Mouse (Mus musculus): Measurements from ENCODE around the gene Brf1. TPM values are rescaled to one million over a fixed set of nuclear protein-coding genes. Genes with fewer than 3 reads are reported as not detected.

Gene Brf1
- polyA plus RNA-seq, 1 experiment from 2014 or later, result 61.7 TPM

DNA sequence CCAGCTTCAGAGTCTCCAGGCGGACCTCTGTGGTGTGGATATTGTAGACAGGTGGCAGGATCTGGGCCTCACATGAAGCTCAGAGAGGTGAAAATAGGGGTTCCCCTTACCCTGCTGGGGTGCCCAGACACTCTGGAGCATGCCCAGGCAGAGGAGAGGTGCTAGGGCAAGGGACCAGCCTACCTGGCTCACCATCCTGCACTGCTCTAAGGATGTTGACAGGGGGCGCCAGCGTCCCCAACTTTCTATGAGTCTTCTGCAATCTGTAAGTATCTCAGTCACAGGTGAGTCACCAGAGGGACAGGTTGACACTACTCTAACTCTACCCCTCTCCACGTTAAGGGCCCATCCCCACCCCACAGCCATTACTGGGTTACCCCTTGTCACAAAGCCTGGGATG is 53.2 kb downstream of the Brf1 start:
- H3K27ac ChIP-seq, result peak overlapping the region; percentile 43; the same call in 1 of the 2 replicates
- WGBS, result 18% methylated on average over 4 of the region's 4 CpGs
- peaks cover 28% of the 10 kb centered on the region for H3K4me1 ChIP-seq
- H3K4me3 ChIP-seq, result no peak overlapping the region
- no peak overlapping the region for H3K4me2 ChIP-seq
- H3K9me3 ChIP-seq, result no peaks in the 10 kb centered on the region
- H3K36me3 ChIP-seq, result no peaks in the 10 kb centered on the region
- no peaks in the 10 kb centered on the region for H3K27me3 ChIP-seq
- ATAC-seq (ENCODE audit: insufficient number of reproducible peaks, low FRiP score, low TSS enrichment, low read depth), result no peak
- H3K9ac ChIP-seq, result no peak overlapping the region

DNA sequence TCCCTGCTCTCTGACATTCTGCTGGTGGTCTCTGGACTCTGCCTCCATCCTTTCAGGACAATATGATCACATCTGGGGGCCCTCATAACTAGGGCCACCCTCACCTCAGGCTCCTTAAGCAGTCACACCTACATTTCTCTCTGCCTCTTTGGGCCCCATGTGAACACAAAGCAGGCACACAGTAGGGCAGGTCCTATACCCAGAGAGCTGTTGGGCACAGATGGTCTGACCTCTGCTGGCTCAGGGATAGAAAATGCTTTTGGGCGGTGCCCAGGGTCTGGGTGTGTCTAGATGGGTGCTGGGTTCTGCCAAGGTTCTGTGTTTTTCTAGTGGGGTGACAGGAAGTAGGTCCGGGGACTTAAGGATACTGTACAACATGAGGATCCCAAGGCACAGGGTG is 56.8 kb downstream of the Brf1 start:
- no peak overlapping the region for H3K27ac ChIP-seq
- peaks cover 24% of the 10 kb centered on the region for H3K4me1 ChIP-seq
- H3K36me3 ChIP-seq, result no peaks in the 10 kb centered on the region
- H3K27me3 ChIP-seq, result no peaks in the 10 kb centered on the region
- H3K9ac ChIP-seq, result no peak overlapping the region
- H3K4me2 ChIP-seq, result no peak overlapping the region
- H3K9me3 ChIP-seq, result no peaks in the 10 kb centered on the region
- no peak overlapping the region for H3K4me3 ChIP-seq
- no peak for ATAC-seq (ENCODE audit: insufficient number of reproducible peaks, low FRiP score, low TSS enrichment, low read depth)
- 83% methylated on average over 2 of the region's 2 CpGs for whole genome bisulfite sequencing

DNA sequence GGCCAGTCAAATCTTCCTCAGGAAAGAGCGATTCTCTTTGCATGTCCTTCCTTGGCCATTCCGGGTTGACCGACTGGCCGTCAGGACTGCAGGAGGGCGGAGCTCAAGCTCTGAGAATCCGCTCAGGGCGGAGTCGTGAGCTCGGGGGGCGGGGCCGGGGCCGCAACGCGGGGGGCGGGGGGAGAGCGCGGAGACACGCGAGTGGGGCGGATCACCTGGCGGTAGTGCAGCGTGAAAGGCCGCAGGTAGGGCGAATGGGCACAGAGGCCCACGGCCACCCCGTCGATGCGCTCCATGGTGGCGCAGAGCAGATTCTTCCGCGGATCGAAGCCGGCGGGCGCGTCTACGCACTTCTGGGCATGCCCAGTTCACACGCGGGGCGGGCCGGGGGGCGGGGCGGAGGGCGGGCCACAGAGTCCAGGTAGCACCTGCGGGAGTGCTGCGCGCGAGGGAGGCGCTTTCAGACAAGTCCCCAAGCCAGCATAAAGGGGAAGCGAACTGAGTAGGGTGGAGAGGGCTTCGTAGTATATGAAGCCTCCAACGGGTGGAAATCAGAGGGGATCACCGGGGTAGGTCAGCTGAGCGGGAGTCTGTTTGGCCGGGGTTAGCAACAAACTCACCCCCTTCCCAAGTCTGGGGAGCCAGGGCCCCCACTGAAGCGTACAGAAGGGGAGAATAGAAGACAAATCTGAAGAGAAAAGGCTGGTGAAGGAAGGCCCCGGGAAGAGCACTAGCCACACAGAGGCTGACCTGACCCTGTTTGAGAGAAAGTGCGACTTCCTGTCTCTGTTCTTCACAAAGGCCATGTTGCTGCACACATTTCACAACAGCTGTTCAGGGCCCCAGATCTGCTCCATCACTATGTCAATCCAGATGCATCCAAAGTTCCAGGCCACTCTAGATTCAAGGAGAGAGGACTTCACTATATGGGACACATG is 58.5 kb downstream of the Brf1 start, which contains the start of gene Nudt14:
Nudt14 (minus strand) TSS at position 349 of the 938 bp plus-strand sequence.
- peak; percentile 58; the same call in 1 of the 2 replicates for ATAC-seq (ENCODE audit: insufficient number of reproducible peaks, low FRiP score, low TSS enrichment, low read depth)

DNA sequence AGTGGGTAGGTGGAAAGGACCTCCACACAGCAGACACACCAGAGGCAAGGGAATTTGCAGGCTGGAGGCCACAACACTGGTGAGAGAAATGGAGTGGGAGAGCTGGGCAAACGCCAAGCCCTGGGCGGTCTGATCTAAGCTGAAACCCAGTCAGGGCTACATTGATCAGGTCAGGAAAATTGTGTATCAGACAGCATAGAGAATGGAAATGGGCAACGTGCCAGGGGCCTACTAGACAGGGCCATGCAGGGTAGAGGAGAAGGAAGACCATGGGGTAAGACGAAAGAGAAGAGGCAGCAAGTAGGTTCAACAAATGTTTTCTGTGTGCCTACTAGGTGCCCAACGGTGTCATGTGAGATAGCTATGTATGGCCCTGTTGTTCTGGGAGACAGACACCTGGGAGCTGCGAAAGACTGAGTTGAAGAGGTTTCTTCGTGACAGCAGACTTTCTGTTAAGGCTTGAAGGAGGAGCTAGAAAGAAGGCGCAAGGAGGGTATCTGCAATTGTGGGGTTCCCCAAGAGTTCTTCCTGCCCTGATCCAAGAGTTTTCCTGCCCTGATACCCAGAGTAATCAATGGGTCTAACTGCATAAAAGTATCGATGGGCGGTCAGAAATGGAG is 59.2 kb downstream of the Brf1 start:
- 38% methylated on average over 10 of the region's 10 CpGs for WGBS
- Histone ChIP-seq H3K36me3 (no peaks in the 10 kb centered on the region), H3K4me3 (peak overlapping the region; percentile 80), H3K4me2 (peak overlapping the region; percentile 74), H3K27ac (peak overlapping the region; percentile 88), H3K9me3 (no peaks in the 10 kb centered on the region), H3K4me1 (peaks cover 33% of the 10 kb centered on the region), H3K9ac (peak overlapping the region; percentile 66), H3K27me3 (no peaks in the 10 kb centered on the region)
- no peak for ATAC-seq (ENCODE audit: insufficient number of reproducible peaks, low FRiP score, low TSS enrichment, low read depth)

More for the DNA sequence above, 58.5 kb downstream of the Brf1 start, which contains the start of gene Nudt14:
- Histone ChIP-seq H3K27ac (peak within 1 kb of the TSS; percentile 88), H3K4me3 (peak within 1 kb of the TSS; percentile 80), H3K4me1 (peaks cover 33% of the 10 kb centered on the region), H3K27me3 (no peaks in the 10 kb centered on the region), H3K9ac (peak within 1 kb of the TSS; percentile 66), H3K9me3 (no peaks in the 10 kb centered on the region), H3K36me3 (no peaks in the 10 kb centered on the region), H3K4me2 (peak within 1 kb of the TSS; percentile 74)
- WGBS, result 2% methylated on average over 58 of the region's 58 CpGs

DNA sequence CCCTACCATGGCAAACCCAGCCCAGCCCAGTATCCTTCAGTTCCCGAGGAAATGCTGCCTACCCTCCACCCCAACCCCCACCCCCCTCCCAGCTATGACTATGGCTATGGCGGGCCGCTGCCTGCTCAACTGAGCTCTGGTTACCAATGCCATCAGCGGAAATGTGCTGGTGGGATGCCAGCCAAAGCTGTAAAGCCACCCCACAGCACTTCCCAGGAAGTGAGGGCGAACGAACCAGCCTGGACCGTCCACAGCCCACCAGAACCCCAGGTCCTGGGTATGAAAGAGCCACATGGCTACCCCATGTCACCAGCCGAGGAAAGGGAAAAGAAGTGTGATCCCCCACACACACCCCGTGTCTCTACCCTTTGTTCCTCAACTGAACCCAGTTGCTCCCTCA is 59.8 kb downstream of the Brf1 start:
- Histone ChIP-seq H3K4me3 (no peak overlapping the region), H3K4me2 (peak overlapping the region; percentile 74; the same call in 1 of the 2 replicates), H3K9me3 (no peaks in the 10 kb centered on the region), H3K27ac (0 out of 2 replicates have a peak overlapping the region, but pooled peaks have one; percentile 17), H3K4me1 (peaks cover 33% of the 10 kb centered on the region), H3K9ac (no peak overlapping the region), H3K36me3 (no peaks in the 10 kb centered on the region), H3K27me3 (no peaks in the 10 kb centered on the region)
- 61% methylated on average over 9 of the region's 9 CpGs for WGBS
- ATAC-seq (ENCODE audit: insufficient number of reproducible peaks, low FRiP score, low TSS enrichment, low read depth), result no peak

DNA sequence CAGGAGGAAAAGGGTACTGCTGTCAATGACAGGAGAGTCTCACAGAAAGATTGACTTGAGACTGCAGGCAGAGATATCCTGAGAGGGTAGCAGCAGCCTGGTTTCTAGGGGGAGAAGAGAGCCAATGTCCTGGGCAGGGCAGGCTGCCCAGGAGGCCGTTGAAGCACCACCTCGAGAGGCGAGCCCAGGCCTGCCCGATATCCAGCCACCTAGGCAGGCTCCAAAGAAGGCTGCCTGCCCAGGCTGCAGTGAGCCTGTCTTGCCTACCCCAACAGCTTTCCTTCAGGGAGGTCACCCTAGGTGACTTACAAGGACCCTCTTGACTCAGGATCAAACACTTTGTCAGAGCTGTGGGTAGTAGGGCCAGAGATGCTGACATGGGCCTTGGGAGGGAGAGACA is 60.3 kb downstream of the Brf1 start:
- no peak overlapping the region for H3K4me3 ChIP-seq
- WGBS, result 79% methylated on average over 4 of the region's 4 CpGs
- H3K27me3 ChIP-seq, result no peaks in the 10 kb centered on the region
- no peak overlapping the region for H3K9ac ChIP-seq
- H3K27ac ChIP-seq, result 0 out of 2 replicates have a peak overlapping the region, but pooled peaks have one; percentile 17
- H3K9me3 ChIP-seq, result no peaks in the 10 kb centered on the region
- peaks cover 33% of the 10 kb centered on the region for H3K4me1 ChIP-seq
- H3K36me3 ChIP-seq, result no peaks in the 10 kb centered on the region
- H3K4me2 ChIP-seq, result no peak overlapping the region
- ATAC-seq (ENCODE audit: insufficient number of reproducible peaks, low FRiP score, low TSS enrichment, low read depth), result no peak

DNA sequence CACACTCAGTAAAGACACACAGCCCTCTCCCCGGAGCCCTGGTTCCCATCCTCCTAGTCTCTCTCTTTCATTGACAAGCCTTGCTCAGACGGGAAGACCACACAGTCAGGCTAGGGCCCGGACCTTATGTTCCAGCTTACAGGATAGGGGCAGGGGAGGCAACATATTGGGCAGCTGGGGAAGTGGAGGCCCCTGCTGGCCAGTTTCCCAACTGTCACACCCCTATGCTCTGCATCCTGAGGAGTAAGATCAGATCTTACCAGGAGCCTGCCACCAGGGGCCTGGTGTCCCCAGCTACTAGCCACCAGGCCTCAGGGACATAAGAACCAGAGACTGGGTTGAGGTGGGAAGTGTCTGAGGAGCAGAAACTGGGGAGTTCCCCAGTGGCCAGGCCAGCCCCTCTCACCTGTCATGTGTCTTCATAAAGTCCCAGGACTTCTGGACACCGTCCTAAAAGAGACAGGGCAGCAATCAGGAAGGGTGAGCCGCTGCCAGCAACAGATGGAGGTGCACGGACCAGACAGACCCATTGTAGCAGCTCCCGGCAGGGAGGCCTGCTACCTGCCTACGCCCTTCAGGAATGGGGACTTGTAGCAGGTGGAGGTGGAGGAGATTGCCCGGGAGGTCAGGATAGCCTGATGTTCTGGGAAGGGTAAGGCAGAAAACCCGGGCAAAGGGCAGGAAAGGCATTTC is 61.5 kb downstream of the Brf1 start:
- ATAC-seq (ENCODE audit: insufficient number of reproducible peaks, low FRiP score, low TSS enrichment, low read depth), result no peak

DNA sequence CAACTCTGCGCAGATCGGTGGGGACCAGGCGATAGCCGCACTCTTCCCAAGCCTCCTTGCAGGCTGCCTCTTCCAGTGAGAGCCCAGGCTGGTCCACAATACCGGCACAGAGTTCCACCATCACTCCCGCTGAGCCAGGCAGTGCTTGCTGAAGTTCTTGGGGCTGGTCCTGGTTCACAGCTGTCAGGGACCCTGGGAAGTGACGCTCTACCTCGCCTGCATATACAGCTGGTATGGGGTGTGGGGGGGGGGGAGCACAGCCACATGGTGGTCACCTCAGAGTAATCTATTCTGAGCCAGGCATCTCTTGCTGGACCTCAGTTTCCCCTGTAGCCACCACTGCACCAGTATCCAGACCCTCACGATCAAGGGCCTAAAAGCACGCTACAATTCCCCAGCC is 62.1 kb downstream of the Brf1 start:
- Histone ChIP-seq H3K4me2 (no peak overlapping the region), H3K36me3 (no peaks in the 10 kb centered on the region), H3K4me1 (peaks cover 33% of the 10 kb centered on the region), H3K9me3 (no peaks in the 10 kb centered on the region), H3K4me3 (no peak overlapping the region), H3K9ac (no peak overlapping the region), H3K27me3 (no peaks in the 10 kb centered on the region), H3K27ac (no peak overlapping the region)
- no peak for ATAC-seq (ENCODE audit: insufficient number of reproducible peaks, low FRiP score, low TSS enrichment, low read depth)
- WGBS, result 71% methylated on average over 10 of the region's 10 CpGs

More for the DNA sequence above, 61.5 kb downstream of the Brf1 start:
- Histone ChIP-seq H3K4me2 (no peak overlapping the region), H3K27me3 (no peaks in the 10 kb centered on the region), H3K4me3 (no peak overlapping the region), H3K9ac (no peak overlapping the region), H3K27ac (no peak overlapping the region), H3K9me3 (no peaks in the 10 kb centered on the region), H3K36me3 (no peaks in the 10 kb centered on the region), H3K4me1 (peaks cover 33% of the 10 kb centered on the region)
- 60% methylated on average over 10 of the region's 10 CpGs for WGBS

DNA sequence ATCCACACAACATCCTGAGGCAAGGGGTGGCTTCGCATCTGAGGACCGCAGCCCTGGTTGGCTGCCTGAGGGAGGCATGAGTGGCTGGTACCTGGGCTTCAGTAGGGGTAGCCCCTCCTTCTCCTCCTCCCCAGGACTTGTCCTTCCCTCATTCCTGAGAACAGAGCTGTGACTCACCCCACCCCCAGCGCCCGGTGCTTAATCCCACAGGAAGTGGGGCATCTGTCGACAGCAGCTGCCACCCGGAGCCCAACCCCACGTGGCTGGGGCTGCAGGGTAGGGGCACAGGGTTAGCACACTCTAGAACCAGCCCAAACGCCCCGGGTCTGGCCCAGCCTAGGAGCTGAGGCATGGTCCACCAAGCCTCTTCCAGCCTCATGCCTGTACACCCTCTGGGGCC is 62.6 kb downstream of the Brf1 start:
- no peak overlapping the region for H3K4me3 ChIP-seq
- H3K9me3 ChIP-seq, result no peaks in the 10 kb centered on the region
- H3K4me2 ChIP-seq, result no peak overlapping the region
- WGBS, result 20% methylated on average over 9 of the region's 9 CpGs
- H3K27ac ChIP-seq, result no peak overlapping the region
- peaks cover 37% of the 10 kb centered on the region for H3K4me1 ChIP-seq
- no peak; the same call in 1 of the 2 replicates for ATAC-seq (ENCODE audit: insufficient number of reproducible peaks, low FRiP score, low TSS enrichment, low read depth)
- 0 out of 2 replicates have a peak, but pooled peaks cover under 1% of the 10 kb centered on the region for H3K27me3 ChIP-seq
- no peaks in the 10 kb centered on the region for H3K36me3 ChIP-seq
- no peak overlapping the region for H3K9ac ChIP-seq

DNA sequence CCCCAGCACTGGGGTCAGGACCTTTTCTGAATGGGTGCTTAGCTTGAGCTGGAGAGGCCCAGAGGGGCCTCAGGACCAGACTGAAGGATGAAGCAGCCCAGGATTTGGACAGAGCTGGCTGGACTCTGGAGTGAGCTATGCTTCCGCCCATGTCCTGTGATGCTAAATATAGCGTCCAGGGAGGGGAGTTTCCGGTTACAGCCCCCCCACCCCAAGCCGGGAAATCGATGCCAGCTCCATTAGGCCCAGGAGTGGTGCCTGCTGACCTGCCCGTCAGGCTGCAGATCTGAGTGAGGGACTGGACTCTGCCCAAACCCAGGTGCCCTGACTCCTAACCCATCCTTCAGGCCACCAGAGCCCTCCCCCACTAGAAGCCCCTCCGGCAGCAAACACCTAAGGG is 67.9 kb downstream of the Brf1 start:
- ATAC-seq (ENCODE audit: insufficient number of reproducible peaks, low FRiP score, low TSS enrichment, low read depth), result no peak
- Histone ChIP-seq H3K4me3 (no peak overlapping the region), H3K27ac (no peak overlapping the region), H3K4me2 (no peak overlapping the region), H3K9ac (no peak overlapping the region), H3K36me3 (no peaks in the 10 kb centered on the region), H3K4me1 (peaks cover 38% of the 10 kb centered on the region), H3K9me3 (no peaks in the 10 kb centered on the region), H3K27me3 (peaks cover 51% of the 10 kb centered on the region)
- 40% methylated on average over 7 of the region's 7 CpGs for WGBS

DNA sequence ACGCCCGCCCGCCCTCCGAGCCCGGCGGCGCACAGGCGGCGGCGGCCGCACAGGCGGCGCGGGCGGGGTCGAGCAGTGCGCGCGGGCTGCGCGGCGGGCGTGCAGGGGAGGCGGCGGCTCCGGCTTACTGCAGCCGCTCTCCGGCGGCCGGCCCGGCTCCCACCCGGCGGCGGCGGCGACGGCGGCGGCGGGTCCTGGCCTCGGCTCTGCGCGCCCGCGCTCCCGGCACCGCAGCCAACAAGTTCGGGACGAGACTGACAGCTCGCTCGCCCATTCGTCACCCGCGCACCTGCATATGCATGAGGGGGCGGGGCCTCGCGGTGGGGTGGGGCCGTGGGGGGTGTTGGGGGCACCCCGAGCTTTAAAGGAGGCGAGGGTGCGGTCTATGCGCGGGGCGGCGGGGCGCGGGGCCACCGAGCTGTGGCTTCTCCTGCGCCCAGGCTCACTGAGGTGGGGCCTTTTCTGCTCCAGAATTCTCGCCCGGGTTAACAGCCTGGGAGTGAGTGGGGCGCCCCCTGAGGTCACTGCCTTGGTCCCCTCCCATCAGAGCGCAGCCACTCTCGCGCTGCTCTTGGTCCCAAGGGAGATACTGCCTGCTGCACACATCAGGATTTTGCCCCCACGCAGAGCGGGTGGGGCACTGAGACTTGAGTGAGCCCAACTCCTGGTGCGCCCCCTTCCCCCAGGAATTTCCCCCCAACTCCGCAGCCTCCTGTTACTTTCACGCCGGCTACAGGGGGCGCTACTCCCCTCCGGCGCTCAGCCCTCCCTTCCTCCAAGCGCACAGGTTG is 70.7 kb downstream of the Brf1 start, which contains the start of gene Jag2:
Jag2 (minus strand) TSS at position 215 of the 791 bp plus-strand sequence.
- H3K9me3 ChIP-seq, result no peaks in the 10 kb centered on the region
- peak within 1 kb of the TSS; percentile 55 for H3K4me3 ChIP-seq
- H3K4me2 ChIP-seq, result peak within 1 kb of the TSS; percentile 96
- peaks cover 44% of the 10 kb centered on the region for H3K4me1 ChIP-seq
- H3K27ac ChIP-seq, result peak within 1 kb of the TSS; percentile 43
- 0 out of 2 replicates have a peak, but pooled peaks have one; percentile 8 for ATAC-seq (ENCODE audit: insufficient number of reproducible peaks, low FRiP score, low TSS enrichment, low read depth)
- H3K27me3 ChIP-seq, result peaks cover 64% of the 10 kb centered on the region
- WGBS, result under 1% methylated on average over 73 of the region's 85 CpGs
- no peaks in the 10 kb centered on the region for H3K36me3 ChIP-seq
- peak within 1 kb of the TSS; percentile 37; the same call in 1 of the 2 replicates for H3K9ac ChIP-seq
